Mouse (Mus musculus) small intestine, adult 2 months (tissue): Measurements from ENCODE around the gene Pllp. TPM values are rescaled to one million over a fixed set of nuclear protein-coding genes. Genes with fewer than 3 reads are reported as not detected.

Experiments
- H3K27ac ChIP-seq: fragments of 200-500 bp; 2 replicates; pipeline ENCODE4 v1.5.1; 2012; ENCODE audit warnings: low read depth, low read length, control low read depth, inconsistent platforms; ENCODE audit not compliant: insufficient read depth
- H3K27me3 ChIP-seq: fragments of 200-500 bp; 2 replicates; pipeline ENCODE4 v1.6.1; 2012; ENCODE audit warnings: mild to moderate bottlenecking, moderate library complexity, low read length, inconsistent platforms; ENCODE audit not compliant: control insufficient read depth, insufficient read depth
- H3K36me3 ChIP-seq: fragments of 200-500 bp; 2 replicates; pipeline ENCODE4 v1.6.1; 2012; ENCODE audit warnings: mild to moderate bottlenecking, low read length, control low read depth, inconsistent platforms; ENCODE audit not compliant: control insufficient read depth, insufficient read depth
- H3K4me1 ChIP-seq: fragments of 200-500 bp; 2 replicates; pipeline ENCODE4 v1.6.1; 2012; ENCODE audit warnings: low read length, inconsistent platforms, mixed read lengths; ENCODE audit not compliant: control insufficient read depth, insufficient read depth, insufficient read length
- H3K4me3 ChIP-seq: fragments of 200-500 bp; 2 replicates; pipeline ENCODE4 v1.5.1; 2012; ENCODE audit warnings: low read depth, mild to moderate bottlenecking, control low read depth, inconsistent platforms, low read length, moderate library complexity
- CTCF ChIP-seq: fragments of 200-500 bp; IDR thresholded peaks from 2 replicates; pipeline ENCODE4 v1.5.1; 2012; ENCODE audit warnings: low read depth, mild to moderate bottlenecking, control low read depth, inconsistent platforms, low read length, moderate library complexity, mixed read lengths; ENCODE audit not compliant: insufficient replicate concordance, insufficient read length; ENCODE audit errors: extremely low read depth
- POLR2A ChIP-seq: fragments of 200-500 bp; IDR thresholded peaks from 2 replicates; pipeline ENCODE4 v1.6.1; 2012; ENCODE audit warnings: low read depth, mild to moderate bottlenecking, control low read depth, inconsistent platforms, low read length, moderate library complexity
- WGBS: fragments of 180-500 bp; shearing (Covaris S2); methylation state at CpG from one replicate; pipeline ENCODE4 v1.1.7; 2018; 5-methylcytosine and 5-hydroxymethylcytosine counted together
- polyA plus RNA-seq: library from polyadenylated mRNA; depleted of rRNA; stranded (reverse); fragments of >200 nt; gene quantifications from 2 replicates; pipeline ENCODE4 v1.2.3, GENCODE M21; 2012

Pllp gene
- polyA plus RNA-seq, 1 experiment, result 50.9 TPM

DNA sequence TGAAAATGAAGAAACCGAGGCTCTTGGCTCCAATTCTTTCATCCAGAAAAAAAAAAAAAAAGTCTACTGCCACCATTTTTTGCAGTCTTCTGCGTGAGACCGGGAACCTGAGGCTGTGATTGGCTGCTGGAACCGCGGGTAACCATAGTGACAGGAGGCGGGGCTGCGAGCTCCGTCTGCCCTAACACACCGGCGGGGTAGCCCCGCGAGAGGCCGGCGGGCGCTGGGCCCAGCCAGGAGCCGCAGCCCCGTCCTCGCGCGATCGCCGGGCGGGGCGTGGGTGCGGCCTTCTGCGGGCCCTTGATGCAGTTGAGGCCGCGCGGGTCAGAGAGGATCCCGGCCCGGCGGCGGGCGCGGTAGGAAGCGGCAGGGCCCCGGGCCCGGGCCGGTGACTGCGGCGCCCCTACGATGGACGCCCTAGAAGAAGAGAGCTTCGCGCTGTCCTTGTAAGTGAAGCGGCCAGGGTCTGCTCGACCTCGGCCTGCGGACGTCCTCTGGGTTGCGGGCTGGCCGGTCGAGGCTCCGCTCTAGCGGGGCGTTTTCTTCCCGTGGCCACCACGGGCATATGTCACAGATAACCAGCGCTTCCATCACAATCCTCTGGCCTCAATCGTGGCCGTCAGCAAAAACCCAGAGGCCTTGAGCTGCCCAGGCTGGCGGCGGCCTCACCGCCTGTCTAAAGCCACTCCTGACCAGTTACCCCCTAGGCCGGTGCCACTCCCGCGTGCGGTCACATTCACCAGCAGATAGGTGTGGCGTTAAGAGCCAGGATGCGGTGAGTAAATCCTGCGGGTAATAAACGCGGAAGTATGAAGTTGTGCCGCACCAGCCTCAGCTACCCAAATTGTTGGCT lies 29.4 kb downstream of the Pllp start, which contains the start of gene Arl2bp:
TSS of gene Arl2bp (plus strand) at position 145 of the 853 bp plus-strand sequence.
- no peaks in the 10 kb centered on the region for H3K27me3 ChIP-seq
- peak within 1 kb of the TSS; percentile 78 for H3K4me3 ChIP-seq
- no peaks in the 10 kb centered on the region for H3K4me1 ChIP-seq
- TF ChIP-seq CTCF (no peak), POLR2A (peak; percentile 47; the same call in 1 of the 2 replicates)
- peak within 1 kb of the TSS; percentile 60 for H3K27ac ChIP-seq
- under 1% methylated on average over 74 of the region's 74 CpGs for WGBS
- peaks cover 17% of the 10 kb centered on the region for H3K36me3 ChIP-seq

- 78% methylated on average over 2 of the region's 2 CpGs for WGBS
- TF ChIP-seq POLR2A (no peak), CTCF (no peak)
Measured at GRCm38 (mm10) chr8:94664722-94665121, 31.4 kb downstream of the Pllp start.

DNA sequence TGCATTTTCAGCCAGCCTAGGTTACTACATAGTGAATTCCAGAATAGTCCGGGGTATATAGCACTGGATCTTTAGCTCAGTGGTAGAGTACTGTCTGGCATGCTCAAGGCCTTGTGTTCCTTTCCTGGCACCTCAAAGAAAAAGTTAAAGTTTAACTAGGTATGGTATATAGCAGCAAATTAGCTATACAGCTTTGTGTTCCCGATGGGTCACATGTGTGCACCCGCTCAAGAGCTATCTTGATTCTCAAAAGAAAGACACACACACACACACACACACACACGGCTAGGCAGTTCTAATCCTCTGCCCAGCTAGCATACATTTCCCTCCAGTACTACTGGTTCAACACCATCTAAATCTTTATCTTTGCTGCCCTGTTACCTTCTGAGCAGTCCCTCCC lies 35.7 kb downstream of the Pllp start:
- Histone ChIP-seq H3K4me1 (peaks cover 7% of the 10 kb centered on the region; the same call in 1 of the 2 replicates), H3K27ac (peak overlapping the region; percentile 72), H3K4me3 (no peak overlapping the region), H3K36me3 (peaks cover 12% of the 10 kb centered on the region), H3K27me3 (no peaks in the 10 kb centered on the region)
- 35% methylated on average over 4 of the region's 4 CpGs for WGBS
- no peak for TF ChIP-seq POLR2A
- no peak for TF ChIP-seq CTCF

More at GRCm38 (mm10) chr8:94664722-94665121, 31.4 kb downstream of the Pllp start:
- no peaks in the 10 kb centered on the region for H3K27me3 ChIP-seq
- 0 out of 2 replicates have a peak, but pooled peaks cover 5% of the 10 kb centered on the region for H3K36me3 ChIP-seq
- H3K27ac ChIP-seq, result no peak overlapping the region
- H3K4me3 ChIP-seq, result no peak overlapping the region
- H3K4me1 ChIP-seq, result peaks cover 7% of the 10 kb centered on the region; the same call in 1 of the 2 replicates

DNA sequence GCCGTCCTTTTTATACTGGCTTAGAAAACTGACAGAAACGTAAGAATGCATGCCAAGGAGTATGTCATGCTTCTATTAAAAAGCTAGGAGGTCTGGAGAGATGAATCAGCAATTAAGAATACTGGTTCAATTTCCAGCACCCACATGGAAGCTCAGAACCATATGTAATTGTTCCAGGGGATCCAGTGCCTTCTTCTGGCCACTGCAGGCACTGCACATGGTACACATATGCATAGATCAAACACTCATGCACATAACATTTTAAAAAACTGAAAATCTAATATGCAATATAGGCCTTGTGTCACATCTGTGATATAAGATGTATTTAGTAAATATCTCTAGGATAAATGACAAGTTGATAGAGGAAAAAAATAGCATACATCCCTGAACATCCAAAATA lies 38.0 kb downstream of the Pllp start:
- no peak overlapping the region for H3K27ac ChIP-seq
- 99% methylated on average over 2 of the region's 2 CpGs for WGBS
- peaks cover 21% of the 10 kb centered on the region for H3K36me3 ChIP-seq
- H3K4me1 ChIP-seq, result peaks cover 7% of the 10 kb centered on the region; the same call in 1 of the 2 replicates
- H3K27me3 ChIP-seq, result no peaks in the 10 kb centered on the region
- TF ChIP-seq POLR2A (no peak), CTCF (no peak)
- no peak overlapping the region for H3K4me3 ChIP-seq

GRCm38 (mm10) chr8:94654994-94655393 lies 41.1 kb downstream of the Pllp start:
- Histone ChIP-seq H3K27ac (no peak overlapping the region), H3K4me3 (no peak overlapping the region), H3K27me3 (no peaks in the 10 kb centered on the region), H3K4me1 (no peaks in the 10 kb centered on the region), H3K36me3 (peaks cover 36% of the 10 kb centered on the region)
- TF ChIP-seq CTCF (no peak), POLR2A (no peak)

GRCm38 (mm10) chr8:94652951-94653350 lies 43.1 kb downstream of the Pllp start:
- Histone ChIP-seq H3K27ac (no peak overlapping the region), H3K27me3 (no peaks in the 10 kb centered on the region), H3K4me3 (no peak overlapping the region), H3K4me1 (no peaks in the 10 kb centered on the region), H3K36me3 (peaks cover 40% of the 10 kb centered on the region)
- WGBS, result 95% methylated on average over 3 of the region's 3 CpGs
- no peak for TF ChIP-seq POLR2A
- TF ChIP-seq CTCF, result no peak

GRCm38 (mm10) chr8:94649496-94649895 lies 46.6 kb downstream of the Pllp start:
- H3K27ac ChIP-seq, result no peak overlapping the region
- H3K4me3 ChIP-seq, result no peak overlapping the region
- H3K27me3 ChIP-seq, result no peaks in the 10 kb centered on the region
- H3K4me1 ChIP-seq, result no peaks in the 10 kb centered on the region
- 91% methylated on average over 3 of the region's 3 CpGs for WGBS
- TF ChIP-seq CTCF (no peak), POLR2A (no peak)
- H3K36me3 ChIP-seq, result peaks cover 47% of the 10 kb centered on the region

- H3K36me3 ChIP-seq, result peaks cover 49% of the 10 kb centered on the region
- no peak overlapping the region for H3K4me3 ChIP-seq
- TF ChIP-seq POLR2A (no peak), CTCF (no peak)
- no peaks in the 10 kb centered on the region for H3K4me1 ChIP-seq
- no peaks in the 10 kb centered on the region for H3K27me3 ChIP-seq
- no peak overlapping the region for H3K27ac ChIP-seq
- WGBS, result 95% methylated on average over 3 of the region's 3 CpGs
Measured at GRCm38 (mm10) chr8:94646165-94646564, 49.9 kb downstream of the Pllp start.
